Mouse (Mus musculus): ENCODE data around the gene Unc80. TPM values are rescaled to one million over a fixed set of nuclear protein-coding genes. Genes with fewer than 3 reads are reported as not detected.

Gene Unc80
- not detected for polyA plus RNA-seq (2014; fragmentation: Illumina TruSeq; extraction: RNeasy Lipid Tissue Mini Kit (QIAGEN cat#74804); ENCODE audit: low read depth, low replicate concordance)

DNA sequence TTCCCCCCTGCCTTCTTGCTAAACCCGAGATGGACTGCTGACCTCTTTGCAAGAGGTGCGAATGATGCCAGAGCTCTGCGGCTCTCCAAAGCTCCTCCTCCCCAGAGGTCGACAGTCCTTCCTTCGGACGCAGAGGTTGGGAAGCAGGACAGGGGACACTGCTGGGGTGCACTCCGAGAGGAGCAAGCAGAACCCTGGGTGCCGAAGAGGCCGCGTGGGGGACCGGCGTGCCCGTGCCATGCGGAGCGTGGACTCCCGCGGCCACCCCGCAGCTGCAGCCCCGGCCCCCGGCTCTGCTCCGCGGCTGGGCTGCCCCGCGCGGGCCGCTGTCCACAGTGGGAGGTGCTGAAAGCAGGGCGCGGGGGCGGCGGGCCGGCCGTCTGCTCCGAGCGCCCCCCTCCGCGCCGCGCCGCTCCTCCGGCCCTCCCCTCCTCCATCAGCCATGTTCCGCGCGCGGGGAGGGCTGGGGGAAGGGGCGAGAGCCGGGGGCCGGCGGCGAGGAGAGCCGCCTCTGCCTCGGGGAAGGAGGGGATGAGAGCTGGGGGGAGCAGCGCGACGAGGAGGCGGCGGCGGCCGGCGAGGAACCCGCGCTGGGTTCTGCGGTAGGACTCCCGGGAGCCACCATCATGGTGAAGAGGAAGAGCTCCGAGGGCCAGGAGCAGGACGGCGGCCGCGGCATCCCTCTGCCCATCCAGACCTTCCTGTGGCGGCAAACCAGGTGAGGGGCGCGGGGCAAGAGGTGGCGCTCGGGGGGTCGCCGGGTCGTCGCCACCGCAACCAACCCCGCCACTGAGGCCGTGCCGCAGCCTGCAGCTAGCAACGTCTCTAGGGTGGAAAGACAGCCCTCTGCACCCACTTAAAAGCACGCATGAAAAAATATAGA is at the start of gene Unc80:
Gene Unc80 (plus strand): TSS at position 547 of the 883 bp plus-strand sequence.

DNA sequence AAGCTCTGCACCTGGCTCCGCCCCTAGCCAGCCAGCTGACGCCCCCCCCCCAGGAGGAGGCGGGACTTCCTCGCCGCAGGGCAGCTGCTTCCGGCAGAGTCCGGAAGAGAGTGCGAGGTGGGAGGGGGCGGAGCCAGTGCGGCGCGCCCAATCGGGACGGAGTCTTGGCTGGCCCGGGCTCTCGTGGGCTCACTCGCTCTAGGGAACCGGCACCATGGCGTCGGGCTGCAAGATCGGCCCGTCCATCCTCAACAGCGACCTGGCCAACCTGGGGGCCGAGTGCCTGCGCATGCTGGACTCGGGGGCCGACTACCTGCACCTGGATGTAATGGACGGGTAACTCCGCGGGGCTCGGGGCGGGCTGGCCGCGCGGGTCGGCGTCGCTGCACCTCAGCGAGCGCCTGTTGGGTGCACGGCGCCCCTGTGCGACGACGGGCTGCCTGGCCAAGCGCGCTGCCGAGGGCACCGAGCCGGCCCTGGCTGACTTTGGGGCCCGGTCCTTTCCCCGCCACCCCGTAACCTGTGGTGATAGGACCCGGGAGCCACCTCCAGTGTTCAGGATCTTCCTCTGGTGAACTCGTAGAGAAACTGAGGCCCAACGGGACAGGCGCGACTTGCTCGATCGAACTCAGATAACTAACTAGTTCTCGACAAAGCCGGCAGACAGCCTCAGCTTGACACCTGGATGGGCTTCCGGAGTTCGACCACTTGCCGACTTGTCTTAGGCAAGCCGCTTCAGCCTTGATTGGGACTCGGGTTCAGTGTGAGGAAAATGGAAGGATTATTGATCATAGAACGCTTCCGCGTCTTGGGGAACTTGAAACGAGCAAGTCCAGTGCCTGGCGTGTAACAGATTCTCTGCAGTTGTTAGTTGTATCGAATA is 232.8 kb downstream of the Unc80 start, which contains the start of gene Rpe:
Gene Rpe (plus strand): TSS at position 139 of the 883 bp plus-strand sequence.

Other genes starting within 250 kb of the Unc80 start
- 62.6 TPM for gene Rpe, start 232.5 kb downstream of the Unc80 start, polyA plus RNA-seq (2014; fragmentation: Illumina TruSeq; extraction: RNeasy Lipid Tissue Mini Kit (QIAGEN cat#74804); ENCODE audit: low read depth, low replicate concordance)

Measured in liver, adult 10 weeks (tissue).